Mouse (Mus musculus) v-Abl transformed pro-B cells (cell line): ENCODE measurements at regions not wholly inside any gene's neighbourhood (a gene's known extent, or its start where the extent isn't known, plus 50 kb on each side); places are given as distances from the start of the nearest gene placed in this dataset.

Experiments used
- in situ Hi-C, 2 experiments: fragments of 400-800 bp; cut with MboI; formaldehyde crosslinking; loops; one replicate each; pipeline ENCODE4 v1.15.1; 2025; ENCODE audit not compliant: unreplicated experiment in 2 of 2

- in situ Hi-C loops, result loop anchor here (10.0 to 25.0 kb wide), 2 partner anchors 333 to 950 kb away; no protein-coding TSS in a partner anchor
Observed at GRCm38 (mm10) chrX:142537259-142537963, 143.8 kb upstream of the Tmem164 start.

GRCm38 (mm10) chrX:142540264-142540663, 140.9 kb upstream of the Tmem164 start:
- in situ Hi-C loops, result loop anchor here in 1 of 2 experiments (10.0 to 25.0 kb wide), 2 partner anchors 305 to 953 kb away; no protein-coding TSS in a partner anchor

DNA sequence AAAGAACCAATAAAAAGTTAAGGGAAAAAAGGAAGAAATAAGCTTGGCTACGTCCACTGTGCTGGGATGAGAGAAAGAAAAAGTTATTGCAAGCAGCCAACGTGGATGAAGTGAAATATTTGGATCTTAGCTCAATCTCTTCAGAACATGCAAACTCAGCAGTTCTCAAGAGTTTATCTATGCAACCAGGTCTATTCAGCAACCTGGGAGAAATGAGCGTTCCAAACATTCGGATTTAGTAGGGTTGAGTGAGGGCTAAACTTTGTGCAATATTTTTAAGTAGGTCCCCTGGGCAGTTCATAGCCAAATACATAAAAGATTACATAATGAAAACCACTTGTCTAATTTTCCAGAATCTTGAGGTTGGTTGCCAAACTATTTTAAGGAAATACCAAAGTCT, 129.0 kb upstream of the Tmem164 start:
- in situ Hi-C loops, result loop anchor here (5.0 to 25.0 kb wide), 6 partner anchors 135 to 893 kb away; partner anchors contain the start of gene Tmem164 (in 1 of the 2)

GRCm38 (mm10) chrX:142554161-142554560, 127.0 kb upstream of the Tmem164 start:
- in situ Hi-C loops, result loop anchor here (5.0 to 25.0 kb wide), 6 partner anchors 133 to 891 kb away; partner anchors contain the start of gene Tmem164 (in 1 of the 2)

DNA sequence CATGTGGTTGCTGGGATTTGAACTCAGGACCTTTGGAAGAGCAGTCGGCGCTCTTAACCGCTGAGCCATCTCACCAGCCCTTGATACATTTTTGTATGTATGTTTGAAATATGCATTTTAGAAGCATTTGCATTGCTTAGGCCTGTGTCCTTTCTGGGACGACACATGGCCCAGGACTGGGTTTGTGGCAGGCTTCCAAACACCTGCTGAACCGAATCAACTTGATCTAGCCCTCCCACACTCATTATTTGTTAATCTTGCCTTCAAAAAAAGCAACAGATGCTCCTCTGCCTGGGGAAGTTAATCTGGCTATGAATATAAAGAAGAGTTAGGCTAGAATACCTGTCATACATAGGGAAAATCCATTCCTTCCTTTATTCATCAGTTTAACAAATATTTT, 123.7 kb upstream of the Tmem164 start:
- in situ Hi-C loops, result loop anchor here (10.0 to 25.0 kb wide), 4 partner anchors 130 to 887 kb away; partner anchors contain the start of gene Tmem164 (in 1 of the 2)

GRCm38 (mm10) chrX:142560209-142560912, 120.8 kb upstream of the Tmem164 start:
- in situ Hi-C loops, result loop anchor here in 1 of 2 experiments (25.0 kb wide), 2 partner anchors 127 to 877 kb away; partner anchors contain the start of gene Tmem164

DNA sequence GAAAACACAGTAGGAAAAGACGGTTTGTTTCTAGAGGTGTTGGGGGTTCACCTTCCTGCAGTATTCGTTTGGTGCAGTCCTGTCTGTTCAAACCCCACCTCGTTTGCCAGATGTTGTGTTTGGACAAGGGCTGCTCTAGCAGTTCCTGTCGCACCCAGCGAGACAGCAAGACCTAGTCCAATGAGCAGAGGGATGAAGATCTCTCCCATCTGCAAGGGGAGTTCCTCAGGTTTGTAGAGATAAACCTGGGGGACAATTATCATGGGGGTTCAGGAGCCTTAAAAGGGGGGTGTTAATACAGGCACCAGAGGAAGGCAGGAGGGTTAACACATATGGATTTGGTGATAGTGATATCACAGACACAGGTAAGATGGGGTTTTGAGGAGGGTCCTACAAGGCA, 119.4 kb upstream of the Tmem164 start:
- in situ Hi-C loops, result loop anchor here in 1 of 2 experiments (25.0 kb wide), 2 partner anchors 126 to 876 kb away; partner anchors contain the start of gene Tmem164

DNA sequence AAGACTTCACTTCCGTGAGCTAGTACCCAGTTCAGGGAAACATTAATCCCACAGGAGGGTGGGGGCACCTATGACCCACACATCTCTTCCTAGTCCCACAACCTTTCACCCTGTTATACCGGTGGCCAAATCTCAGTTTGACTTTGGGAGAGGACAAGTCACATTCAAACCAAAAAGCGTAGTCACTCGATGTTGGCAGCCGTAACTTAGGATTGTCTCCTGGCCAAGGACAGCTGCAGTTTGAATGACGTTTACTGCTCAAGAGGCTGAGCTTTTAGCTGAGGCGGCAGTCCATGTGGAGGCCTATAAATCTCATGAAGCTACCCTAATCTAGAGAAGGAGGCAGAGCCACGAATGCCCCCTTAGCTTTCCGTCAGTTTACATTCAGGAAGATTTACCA, 117.0 kb upstream of the Tmem164 start:
- in situ Hi-C loops, result loop anchor here in 1 of 2 experiments (25.0 kb wide), 2 partner anchors 123 to 873 kb away; partner anchors contain the start of gene Tmem164

GRCm38 (mm10) chrX:142571772-142572171, 109.4 kb upstream of the Tmem164 start:
- in situ Hi-C loops, result loop anchor here in 1 of 2 experiments (25.0 kb wide), 2 partner anchors 116 to 866 kb away; partner anchors contain the start of gene Tmem164

- in situ Hi-C loops, result loop anchor here in 1 of 2 experiments (25.0 kb wide), 2 partner anchors 113 to 863 kb away; partner anchors contain the start of gene Tmem164
Observed at GRCm38 (mm10) chrX:142574022-142574421, 107.2 kb upstream of the Tmem164 start.

DNA sequence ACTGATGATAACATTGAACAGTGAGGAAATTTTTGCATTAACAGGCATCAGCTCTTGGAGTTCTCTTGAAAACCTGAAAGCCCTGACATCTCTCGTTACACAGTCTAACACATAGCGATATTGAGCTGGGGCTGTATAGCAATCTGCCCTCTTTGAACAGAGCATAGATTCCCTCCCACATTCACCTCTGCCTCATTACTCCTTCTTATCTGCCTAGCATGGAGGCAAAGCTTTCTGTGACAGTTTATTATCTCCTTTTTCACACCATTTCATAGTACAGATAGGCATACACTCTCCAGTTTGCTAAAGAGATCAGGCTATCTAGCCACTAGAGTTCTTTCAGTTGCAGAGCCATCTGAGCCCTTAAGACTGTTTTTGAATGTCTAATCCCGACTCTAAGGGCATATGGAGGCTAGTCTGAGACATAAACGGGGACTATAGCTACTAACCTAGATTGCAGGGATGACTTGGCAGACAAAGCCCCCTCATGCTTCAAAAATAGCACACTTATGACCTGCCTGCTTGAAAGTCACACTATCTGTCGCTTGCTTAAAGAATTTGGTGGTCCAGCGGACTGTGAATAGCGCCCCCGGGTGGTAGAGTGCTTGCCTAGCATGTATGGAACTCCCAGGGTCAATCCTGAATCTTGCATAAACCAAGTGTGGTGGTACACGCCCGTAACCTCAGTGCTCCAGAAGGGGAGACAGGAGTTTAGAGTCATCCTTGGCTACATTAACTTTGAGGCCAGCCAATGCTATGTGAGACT, 106.1 kb upstream of the Tmem164 start:
- in situ Hi-C loops, result loop anchor here in 1 of 2 experiments (25.0 kb wide), 2 partner anchors 112 to 862 kb away; partner anchors contain the start of gene Tmem164

- in situ Hi-C loops, result no loop called here
Observed at GRCm38 (mm10) chrX:142576127-142576526, 105.1 kb upstream of the Tmem164 start.

DNA sequence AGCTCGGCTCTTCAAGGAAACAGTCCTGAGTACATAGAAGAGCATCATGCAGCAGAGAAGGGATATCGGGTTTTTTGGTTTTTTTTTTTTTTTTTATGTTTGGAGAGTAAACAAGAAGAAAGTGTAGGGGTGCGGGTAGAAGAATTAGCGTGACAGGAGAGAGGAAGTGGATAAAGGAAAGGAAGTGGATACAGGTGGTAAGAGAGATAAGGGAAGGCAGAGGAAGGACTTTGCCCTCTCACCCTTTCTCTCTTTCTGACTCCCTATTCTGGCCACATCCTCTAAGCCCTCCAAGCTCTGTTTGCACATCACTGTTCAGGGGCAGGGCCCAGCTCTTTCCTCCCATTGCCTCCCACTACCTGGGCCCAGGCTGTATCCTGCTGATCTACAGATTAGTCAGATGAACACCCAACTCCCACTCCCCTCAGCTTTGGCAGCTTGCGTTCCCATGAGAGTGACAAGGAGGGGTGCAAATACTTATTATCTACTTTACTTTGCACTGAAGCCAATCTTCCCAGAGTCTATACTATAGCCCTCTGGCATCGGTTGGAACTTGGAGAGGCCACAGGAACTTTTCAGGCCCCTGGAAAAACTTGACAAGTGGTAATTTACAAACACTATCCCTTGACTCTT, 103.6 kb upstream of the Tmem164 start:
- in situ Hi-C loops, result no loop called here

GRCm38 (mm10) chrX:142585281-142585680, 95.9 kb upstream of the Tmem164 start:
- in situ Hi-C loops, result no loop called here

DNA sequence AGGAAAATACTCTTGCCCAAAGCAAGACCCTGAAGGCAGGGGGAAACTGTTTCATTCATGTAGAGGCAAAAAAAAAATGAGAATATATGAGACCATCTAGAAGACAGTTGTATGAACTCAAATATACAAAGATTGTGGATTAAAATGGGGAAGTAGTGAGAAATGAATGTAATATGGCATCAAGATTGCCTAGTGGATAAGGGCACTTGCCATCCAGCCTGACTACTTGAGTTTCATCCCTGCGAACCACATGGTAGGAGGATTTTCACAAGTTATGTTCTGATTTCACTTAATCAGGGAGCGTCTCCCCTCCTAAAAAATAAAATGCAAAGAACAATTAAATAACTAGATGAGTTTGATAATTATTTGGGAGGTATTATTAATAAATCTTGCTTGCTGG, 81.8 kb upstream of the Tmem164 start:
- in situ Hi-C loops, result no loop called here

GRCm38 (mm10) chrX:142600782-142601181, 80.4 kb upstream of the Tmem164 start:
- in situ Hi-C loops, result no loop called here

DNA sequence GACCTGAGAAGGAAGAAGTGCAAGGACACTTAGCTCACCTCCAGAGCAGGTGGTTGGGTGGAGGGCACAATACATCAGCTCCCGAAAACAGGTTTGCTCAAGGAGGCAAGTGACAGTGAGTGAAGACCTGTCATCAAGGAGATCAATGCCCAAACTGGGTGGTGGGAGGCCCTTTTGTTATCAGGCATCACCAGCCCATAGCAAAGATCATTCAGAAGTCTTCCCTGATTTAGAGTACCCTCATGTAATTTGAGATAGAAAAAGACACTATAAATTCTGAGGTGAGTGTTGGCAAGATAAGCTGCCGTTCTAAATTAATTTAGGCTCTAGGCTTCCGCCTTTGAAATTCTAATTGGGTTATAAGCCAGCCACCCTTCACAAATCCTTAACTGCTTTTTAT, 76.1 kb upstream of the Tmem164 start:
- in situ Hi-C loops, result no loop called here

DNA sequence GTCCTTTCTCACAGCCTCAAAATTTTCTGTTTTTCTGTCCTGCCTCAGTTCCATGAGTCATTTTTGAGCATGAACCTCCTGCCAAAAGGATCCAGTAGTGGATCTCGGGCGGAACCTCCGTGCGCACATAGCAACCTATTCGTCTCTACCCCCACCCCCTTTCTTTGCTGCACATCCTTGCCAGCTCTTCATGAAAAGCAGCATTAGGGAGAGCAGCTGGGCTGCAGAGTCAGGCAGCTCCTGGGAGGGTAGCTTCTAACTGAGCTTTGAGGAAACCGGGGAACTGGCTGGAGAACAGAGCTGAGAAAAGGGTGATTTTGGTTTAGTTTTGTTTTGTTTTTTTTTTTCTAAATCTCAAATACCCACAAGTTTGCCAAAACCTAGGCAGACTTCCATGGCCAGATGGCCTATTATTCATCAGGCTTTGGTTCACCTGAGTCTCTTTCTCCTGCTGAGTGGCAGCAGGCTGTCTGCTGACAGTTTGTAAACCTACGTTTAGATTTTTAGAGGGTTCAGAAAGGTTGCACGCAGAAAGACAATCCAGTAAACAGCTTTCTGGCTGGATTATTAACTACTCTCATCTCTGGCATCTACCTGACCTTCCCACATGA, 74.5 kb upstream of the Tmem164 start:
- in situ Hi-C loops, result no loop called here

GRCm38 (mm10) chrX:142616189-142616872, 64.9 kb upstream of the Tmem164 start:
- in situ Hi-C loops, result no loop called here
